Mouse (Mus musculus) R1 (cell line): ENCODE measurements around the gene Btaf1.

ENCODE experiments used
- DNase-seq: peaks from one replicate; pipeline ENCODE4 v3.0.0-alpha.2; 2018; ENCODE audit warnings: low read depth, low spot score

Gene Btaf1

DNA sequence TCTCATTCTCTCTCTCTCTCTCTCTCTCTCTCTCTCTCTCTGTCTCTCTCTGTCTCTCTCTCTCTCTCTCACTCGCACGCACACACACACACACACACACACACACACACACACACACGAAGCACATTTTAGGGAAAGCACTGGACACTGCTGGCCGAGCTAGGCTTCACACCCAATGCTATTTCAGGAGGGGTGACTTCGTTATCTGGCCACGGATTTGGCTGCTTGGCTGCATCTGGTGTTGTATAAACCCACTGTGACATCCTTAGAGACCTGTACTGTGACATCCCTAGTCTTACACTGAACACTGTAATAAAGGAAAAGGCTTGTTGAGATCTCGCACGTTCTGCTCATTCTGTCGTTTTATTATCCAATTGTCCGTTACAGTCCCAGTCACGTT is 95.1 kb downstream of the Btaf1 start:
- DNase-seq = no peak

DNA sequence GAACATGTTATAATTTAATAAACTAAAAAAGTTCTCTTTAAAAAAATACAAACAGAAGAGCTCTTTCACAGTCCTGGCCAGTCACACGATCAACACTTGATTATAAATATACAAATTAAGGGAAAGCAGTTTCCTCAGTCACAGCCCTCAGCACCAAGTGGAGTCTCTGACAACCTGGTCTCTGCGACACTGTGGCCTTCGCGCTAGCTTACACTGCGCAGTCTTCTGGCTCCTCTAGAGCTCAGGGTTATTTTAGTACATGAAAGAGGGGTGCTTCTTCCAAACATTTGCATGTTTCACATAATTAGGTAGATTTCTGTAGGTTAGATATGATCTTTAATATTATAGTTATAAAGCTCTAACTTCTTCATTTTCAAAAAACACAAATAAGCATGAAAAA is 96.3 kb downstream of the Btaf1 start:
- no peak for DNase-seq

DNA sequence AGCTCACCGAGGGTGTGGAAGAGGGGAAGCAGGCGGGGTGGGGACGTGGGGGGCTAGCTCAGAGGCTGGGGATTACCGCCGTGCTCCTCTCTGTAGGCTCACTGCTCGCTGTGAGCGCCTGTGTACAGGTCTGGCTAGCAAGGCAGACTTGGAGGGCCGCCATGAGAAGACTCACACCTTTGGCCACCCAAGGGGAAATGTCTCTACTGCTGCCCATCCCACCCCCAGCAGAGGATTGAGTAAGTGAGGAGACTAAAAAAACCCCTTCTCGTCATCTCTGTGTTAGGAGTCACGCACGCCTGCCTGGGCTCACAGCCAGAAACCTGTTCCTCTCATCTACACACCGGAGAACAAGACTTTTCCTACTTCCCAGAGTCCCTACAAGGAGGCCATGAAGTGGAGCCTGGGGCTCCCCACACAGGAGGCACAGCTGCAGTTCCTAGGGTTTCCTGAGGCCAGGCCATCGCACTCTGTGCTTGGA is 100.0 kb downstream of the Btaf1 start:
- peak; percentile 12 for DNase-seq

DNA sequence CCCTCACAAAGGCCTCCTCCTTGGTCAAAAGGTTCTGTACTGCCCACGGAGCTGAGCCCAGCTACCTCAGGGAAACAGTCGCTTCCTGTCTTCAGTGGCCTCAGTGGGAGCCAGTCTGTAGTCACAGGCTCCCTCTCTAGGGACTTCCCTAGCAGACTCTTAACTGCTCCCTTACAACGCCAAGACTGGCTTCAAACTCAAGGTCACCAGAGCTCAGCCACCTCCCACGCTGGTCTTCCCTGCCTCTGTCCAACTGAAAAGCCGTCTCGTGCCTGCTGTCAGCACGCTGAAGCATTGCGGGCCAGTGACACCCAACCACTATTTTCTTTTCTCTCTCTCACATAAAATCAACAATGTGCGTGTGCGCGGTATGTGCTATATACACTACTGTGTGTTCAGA is 100.5 kb downstream of the Btaf1 start:
- DNase-seq = peak; percentile 24

DNA sequence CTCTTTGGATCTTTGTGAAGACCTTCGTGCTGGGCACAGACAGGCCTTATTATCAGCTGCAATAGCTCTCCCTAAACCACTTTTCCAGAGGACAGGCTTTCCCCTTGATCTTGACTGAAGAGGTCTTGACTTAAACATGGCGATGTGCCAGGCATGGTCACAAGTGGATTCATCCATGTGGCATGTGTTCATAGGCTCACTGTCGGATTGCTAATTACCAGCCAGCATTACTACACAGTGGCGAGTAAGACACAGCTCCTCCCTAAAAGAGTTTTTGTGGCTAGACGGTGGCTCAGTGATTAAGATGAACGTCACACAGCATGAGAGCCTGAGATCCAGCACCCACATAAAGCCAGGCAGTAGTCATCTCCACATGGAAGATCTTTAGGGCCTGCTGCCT is 103.9 kb downstream of the Btaf1 start:
- DNase-seq = no peak

DNA sequence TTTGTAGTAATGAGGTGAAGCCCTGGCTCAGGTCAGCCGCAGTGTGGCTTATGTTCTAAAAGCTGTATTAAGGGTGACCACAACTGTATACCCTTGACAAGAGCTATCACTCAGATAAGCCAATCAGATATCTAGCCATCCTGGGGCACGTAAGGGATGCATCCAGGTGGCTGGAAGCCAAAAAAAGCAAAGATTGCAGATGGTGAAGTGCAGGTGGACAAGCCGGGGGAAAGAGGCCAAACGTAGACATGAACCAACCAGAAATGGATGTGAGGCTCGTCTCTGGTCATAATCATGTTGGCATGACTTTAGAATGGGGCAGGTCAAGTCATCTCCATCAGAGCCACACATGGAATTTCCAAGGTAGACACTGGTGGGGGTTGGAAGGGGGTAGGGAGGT is 105.6 kb downstream of the Btaf1 start:
- no peak for DNase-seq

DNA sequence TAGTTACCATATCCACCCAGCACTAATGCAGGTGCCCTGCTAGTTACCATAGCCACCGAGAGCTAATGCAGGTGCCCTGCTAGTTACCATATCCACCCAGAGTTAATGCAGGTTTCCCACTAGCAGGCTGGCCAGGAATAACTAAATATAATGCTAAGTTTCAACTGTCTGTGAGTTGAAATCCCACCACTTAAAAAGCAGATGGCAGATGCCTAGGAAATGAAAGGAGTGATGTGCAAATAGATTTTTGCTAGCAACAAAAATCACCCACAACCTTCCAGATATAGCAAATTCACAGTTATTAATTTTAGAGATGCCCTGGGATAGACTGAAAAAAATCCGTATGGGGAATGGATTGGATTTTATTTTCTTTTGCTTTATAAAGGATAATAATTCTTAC is 106.5 kb downstream of the Btaf1 start:
- DNase-seq = no peak

DNA sequence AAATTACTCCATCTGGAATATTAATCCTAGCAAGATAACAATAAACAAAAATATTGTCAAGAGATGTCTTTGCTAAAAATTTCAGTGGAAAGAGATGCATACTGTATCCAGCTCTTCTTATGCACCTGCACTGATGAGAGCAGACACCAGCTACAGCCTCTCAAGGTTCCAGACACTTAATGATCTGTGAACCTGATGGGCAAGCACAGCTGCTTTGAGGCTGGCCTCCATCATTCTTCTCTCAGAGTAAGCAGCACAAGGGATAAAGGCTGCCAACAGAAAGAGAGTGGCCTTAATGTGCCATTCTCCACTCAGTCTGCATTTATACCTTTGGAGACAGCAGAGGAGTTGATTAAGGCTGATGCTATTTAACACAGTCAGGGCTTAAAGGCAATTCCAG is 115.0 kb downstream of the Btaf1 start:
- DNase-seq = no peak

DNA sequence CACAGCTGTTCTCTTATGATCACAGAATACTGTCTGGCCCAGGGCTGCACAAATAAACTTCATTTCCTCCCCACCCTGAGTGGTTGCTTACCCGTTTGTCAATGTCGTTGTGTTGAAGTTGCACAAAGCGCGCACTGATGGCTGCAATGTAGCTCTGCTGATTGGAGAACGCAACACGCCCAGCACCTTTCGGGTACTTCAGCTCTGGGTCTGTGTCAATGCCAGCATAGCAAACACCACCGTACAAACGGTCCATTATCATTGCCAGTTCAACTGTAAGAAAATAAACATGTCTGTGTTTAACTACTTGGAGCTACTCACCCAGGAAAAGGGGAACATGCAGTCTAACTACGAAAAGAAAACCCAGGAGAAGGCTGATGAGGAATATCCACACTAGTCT is 118.6 kb downstream of the Btaf1 start:
- DNase-seq = no peak

DNA sequence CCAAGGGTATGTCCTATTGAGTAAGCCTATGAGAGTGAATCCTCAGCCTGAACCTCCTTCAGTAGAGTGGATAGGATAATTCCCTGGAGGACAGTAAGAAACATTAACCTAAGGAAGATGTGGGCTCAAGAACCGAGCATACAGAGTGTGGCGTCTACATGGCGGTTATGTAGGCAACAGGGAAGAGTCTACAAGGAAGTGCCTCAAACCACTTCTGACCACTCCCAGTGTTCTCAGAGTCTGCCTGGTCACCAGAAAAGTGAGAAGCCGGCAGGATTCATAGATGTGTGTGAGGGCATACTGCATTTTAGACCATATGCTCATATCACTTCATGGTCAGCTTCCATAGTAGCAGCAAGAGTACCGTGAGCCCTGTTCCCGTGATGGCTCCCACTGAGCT is 122.6 kb downstream of the Btaf1 start:
- no peak for DNase-seq

DNA sequence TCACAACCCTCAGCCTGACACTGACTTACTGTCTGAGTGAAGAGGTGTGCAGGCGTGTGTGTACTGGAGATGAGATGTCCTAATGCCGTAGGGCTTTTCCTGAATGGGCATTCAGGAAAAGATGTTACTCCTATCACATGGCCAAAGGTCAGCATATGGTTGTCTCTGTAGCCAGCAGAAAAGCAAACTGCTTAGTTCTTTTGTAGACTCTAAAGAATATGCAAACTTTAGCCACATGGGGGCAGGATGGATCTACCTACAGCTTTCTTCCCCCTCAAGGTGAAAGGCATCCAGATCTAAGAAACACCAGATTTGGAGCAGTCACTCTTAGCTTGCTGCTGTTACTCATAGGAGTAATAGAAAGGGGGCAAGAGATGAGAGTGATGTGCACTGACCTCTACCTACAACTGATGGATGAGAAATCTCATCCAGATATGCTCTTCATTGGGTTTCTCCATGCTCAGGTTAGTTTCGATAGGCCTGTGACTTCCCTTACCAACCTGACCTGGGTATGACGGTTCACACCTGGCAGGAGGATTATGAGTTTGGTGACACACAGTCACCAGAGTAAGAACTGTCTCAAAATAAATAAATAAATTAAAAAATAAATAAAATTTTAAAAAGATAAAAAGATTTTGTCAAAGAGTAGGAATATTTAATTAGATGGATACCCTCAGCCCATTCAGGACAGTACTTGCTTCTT is 124.9 kb downstream of the Btaf1 start:
- DNase-seq = peak; percentile 64

DNA sequence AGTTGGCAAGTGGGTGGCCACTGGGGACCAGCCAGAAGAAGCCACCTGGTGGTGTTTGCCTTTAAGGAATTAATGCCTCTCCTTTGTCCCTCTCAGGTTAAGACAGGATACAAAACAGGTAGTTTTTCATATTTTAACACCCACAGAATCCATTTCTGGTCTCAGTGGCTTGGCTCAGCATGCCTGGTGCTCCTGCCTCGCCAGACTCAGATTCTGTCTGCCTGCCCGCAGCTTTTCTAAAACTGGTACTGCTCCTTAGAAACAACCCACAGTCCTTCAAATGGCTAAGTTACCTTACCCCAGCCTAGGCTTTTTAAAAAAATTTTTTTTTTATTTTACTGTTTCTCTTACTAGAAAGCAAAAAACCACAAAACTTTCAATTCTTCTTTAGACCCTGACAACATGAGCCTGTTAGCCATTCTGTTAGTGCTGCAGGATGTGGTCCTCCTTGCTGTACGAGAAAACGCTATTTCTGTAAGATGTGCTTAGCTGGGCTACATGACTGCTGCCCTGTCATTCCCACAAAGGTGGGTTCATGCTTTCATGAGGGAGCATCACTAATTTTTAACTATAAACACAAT is 130.2 kb downstream of the Btaf1 start:
- DNase-seq = no peak

DNA sequence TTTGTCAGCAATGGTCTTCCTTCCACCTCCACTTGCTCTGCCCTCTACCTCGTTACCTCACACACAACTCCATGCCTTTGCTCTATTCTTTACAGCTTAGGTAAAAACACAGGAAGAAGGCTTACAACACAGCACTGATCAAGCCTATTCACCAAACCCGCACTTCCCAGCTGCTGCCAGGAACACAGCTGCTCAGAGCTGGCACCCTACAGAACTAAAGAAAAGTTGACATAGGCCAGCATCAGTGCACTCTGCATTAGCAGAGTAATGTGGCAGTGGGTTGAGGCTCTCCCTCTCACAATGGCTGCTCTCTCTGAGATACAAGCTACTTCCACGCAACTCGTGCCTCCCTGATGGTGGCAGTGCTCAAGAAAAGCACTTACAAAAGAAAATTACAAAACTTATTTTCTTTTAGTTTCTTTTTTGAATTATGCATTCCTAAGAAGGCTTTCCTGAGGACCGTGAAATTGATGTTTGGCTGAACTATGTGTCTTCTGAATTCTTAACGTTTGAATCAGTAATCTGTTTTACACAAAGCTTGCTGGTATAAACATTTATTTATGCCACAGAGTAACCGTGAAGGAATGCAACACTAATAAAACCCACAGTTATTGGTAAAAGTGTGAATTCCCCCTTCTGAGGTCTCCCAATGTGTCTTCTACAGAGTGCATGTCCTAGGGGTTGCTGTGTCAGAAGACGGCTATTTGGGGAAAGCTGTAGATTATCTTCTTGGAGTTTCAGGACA is 131.5 kb downstream of the Btaf1 start:
- no peak for DNase-seq

DNA sequence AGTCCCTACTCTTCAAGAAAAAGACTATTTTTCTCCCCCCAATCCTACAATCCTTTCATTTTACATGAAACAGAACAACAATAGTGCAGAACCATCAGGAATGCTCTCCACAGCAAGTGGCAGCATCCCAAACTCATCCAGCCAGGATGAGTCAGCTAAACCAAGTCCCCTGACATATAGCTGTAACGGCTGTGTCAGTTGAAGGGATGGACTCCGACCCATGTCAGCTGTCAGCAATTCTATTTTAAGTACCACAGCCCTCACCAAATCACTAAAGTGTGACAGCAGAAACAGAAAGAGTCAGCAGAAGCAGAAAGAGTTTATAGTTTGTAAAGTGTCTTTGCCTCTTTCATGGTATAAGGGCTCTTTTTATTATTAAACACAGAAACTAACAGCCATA is 133.7 kb downstream of the Btaf1 start:
- no peak for DNase-seq

DNA sequence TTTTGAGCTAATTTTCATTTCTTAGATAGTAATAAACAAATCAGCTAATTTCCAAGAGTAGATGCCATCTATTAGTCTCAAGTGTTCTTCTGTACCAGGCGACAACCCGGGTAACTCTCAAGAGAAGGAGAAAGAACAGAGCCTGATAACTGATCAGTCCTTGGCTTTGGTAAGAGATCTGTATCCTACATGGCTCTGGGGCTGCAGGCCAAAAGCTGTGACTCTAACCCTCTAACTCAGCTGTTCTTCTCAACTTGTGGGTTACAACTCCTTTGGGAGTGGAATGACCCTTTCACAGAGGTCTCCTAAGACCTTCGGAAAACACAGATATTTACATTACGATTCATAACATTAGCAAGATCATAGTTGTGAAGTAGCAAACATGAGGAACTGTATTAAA is 134.2 kb downstream of the Btaf1 start:
- DNase-seq = no peak
